Mouse (Mus musculus) MN1 (cell line): ENCODE data around the gene Zic2.

Experiments used
- DNase-seq: peaks from one replicate; pipeline ENCODE4 v3.0.0-alpha.2; 2016; ENCODE audit warnings: low spot score

Zic2 gene

DNA sequence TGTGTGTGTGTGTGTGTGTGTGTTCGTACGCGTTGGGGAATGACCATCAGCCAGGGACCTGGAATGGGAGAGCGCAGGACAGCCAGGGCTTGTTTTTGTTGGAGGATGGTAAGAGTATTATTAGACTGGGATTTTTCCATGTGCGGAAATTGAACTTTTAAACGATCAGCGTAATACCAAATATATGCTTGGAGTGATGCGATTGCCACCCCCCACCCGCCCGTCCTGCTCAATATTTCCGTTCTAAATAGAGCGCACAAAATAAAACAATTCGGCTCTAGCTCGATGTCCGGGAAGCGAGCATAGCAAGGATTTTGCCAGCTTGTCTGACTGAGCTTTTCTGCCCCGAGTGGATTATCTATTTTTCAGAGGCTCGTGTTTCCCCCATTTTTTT lies 1.6 kb downstream of the Zic2 start:
- DNase-seq = no peak

DNA sequence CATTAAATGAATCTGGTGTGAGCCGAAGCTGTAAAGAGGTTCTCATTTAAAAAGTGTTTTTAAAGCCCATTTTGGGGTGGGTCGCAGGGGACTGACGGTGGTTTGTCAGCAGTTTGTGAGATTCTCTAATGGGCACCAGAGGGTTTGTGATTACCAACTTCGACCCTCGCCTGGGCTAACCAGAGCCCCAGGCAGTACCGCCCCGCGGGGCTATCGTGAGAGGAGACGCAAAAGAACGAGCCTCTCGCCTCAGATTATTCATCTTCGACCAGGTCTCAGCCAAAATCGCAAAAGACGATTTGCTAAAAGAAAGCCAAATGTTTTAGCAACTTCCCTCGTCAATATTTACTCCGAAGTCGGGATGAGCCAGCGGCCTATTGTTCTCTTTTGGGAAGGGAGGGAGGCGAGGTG lies 2.0 kb downstream of the Zic2 start:
- DNase-seq = no peak

DNA sequence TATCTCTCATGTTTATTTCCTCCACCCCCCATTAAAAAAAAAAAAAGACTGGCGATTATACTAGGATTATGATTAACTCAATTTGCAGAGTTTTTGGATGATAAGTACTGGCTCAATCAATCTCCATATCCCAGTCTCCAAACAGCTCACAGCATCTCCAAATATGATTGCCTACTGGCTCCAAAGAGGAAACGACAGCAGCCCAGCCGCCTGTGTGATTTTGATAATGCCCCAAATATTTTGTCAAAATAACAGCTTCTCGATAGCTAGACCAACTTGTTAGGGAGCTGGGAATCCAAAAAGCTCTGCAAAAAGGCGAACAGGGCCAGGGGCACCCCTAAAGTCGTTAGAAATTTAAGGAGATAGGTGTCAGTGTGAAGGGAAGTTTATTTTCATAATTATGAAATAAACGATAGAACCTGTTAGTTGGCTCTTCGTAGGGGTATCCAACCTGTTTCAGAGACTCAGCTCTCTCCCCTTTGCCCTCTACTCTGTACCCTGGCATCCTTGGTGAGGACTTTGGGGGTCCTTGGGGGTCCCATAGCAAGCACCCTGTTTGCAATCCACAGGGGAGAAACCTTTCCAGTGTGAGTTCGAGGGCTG lies 2.8 kb downstream of the Zic2 start:
- no peak for DNase-seq

DNA sequence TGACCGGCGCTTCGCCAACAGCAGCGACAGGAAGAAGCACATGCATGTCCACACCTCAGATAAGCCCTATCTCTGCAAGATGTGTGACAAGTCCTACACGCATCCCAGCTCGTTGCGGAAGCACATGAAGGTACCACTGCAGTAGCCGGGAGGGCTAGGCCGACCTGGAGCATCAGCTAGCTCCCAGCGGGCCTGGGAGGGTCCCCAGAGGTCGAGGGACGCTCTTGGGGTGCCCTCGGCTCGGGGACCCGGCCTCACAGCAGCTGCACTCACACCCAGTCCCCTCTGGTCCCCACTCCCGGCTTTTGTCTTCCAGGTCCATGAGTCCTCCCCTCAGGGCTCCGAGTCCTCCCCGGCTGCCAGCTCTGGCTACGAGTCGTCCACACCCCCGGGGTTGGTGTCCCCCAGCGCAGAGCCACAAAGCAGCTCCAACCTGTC lies 3.4 kb downstream of the Zic2 start:
- no peak for DNase-seq

DNA sequence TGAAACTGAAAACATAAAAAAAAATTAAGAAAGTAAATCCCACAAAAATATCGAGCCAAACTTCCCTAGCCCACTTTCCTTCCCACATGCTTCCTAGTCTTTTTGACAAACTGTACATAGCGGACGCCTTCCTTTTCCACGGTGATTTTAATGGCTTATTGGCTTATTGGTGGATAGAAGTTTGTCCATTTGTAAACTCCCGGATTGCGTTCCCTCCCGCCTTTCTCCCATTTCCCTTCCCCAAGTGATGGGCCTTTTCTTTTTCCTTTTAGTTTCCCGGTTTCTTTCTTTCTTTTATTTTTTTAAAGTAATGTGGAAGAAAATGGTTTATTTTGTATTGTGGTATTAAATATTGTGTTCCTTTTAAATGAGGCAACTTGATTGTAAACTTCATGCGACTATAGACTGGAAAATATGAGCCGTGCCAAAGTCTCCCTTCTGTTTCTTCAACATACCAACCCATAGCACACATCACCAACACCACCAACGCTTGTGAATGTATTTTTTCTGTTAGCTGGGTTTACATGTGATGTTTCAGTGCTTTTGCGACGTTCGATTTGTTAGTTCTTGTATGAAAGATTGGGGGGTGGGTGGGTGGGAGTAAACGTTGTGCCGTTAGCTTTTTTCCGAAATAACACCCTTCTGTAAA lies 4.3 kb downstream of the Zic2 start:
- no peak for DNase-seq

DNA sequence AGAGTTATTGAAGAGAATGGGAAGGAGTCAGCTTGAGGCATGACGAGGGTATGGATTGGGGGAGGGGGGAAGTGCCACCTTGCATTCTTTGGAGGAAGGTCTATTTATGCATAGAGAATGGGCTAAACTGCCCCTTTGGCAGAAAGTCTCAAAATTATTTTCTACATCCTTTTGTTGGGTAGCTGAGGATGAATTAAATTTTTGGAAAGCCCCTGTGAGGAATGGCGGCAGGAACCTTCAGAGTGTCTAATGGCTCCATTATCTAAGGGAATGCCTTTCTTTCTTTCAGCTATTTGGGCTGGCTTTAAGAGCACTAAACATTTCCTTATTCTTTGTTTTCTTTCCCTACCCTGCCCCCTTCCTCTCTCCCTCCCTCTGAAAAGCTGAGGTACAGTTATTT lies 5.1 kb downstream of the Zic2 start:
- DNase-seq = no peak

DNA sequence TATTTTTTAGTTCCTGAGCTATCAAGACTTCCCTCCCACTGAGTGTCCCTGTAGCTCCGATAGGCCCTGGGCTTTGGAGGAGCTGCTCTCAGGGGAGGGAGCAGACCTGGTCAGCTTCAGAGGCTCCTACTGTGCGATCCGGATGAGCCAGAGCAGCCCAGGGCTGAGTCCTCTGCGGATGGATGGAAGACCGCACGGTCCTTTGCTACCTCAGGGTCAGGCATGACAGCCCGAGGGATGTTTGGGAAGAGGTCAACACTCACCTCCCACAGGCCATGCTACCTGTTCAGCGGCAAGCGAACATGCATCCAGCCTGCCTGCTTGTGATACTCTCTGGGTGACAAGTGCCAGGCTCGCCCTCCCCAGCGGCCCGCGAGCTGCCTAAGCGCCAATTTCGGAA lies 5.9 kb downstream of the Zic2 start:
- DNase-seq = no peak

DNA sequence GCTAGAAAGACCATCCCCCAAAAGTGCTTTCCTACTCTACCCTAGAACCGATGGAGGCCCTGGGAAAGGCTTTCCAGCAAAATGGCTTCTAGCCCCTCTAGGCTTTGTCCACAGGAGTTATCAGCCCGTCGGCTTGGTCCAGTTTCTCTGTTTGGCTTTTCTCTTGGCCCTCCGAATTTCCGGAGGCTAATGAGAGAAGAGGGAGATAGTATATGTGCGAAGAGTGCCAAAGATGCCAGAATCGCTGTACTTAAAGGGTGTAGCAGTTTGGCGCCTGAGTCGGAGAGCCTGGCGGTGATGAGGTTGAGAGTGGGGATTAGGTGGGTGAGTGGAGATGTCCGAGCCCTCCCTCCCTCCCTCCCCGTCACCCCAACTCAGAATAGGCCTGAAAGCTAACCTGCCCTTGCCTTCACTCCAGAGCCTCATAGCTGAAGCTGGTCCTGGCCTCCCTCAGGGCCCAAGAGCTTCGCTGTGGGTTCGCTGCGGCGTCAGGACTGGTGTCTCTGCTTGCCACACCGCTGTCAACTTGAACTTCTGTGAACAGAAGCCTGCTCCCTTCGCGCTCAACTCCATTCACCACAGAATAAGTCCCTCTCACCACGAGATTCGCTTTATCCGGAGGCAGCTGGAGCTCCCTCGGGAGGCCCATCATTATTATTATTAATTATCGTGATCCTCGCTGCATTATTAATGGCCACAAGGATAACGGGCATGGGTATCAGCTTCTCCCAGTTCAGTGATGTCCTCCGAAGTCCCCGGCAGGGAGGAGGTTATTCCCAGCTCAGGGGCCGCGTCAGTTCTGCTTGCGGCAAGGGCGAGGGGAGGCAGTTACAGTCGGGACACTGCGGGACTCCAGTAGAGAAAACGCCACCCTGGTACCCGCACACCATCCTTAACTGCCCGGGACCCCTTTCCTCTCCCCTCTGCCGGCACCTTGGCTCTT lies 7.1 kb downstream of the Zic2 start:
- no peak for DNase-seq

DNA sequence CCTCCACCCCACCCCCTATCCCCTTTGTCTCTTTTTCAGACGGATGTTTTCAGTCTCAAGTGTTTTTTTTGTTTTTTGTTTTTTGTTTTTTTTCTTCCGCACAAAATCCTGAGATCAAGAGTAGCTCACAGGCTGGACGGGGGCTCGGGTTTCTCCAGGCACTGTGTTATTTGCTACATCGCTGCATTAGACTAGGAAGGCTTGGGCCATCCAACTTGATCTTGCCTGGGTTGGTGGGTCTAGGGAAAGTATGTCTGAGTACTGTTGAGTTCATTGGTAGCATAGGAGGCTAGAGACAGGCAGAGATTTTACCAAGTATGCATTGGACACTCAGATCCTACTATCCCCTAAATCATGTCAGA lies 7.8 kb downstream of the Zic2 start:
- DNase-seq = no peak

DNA sequence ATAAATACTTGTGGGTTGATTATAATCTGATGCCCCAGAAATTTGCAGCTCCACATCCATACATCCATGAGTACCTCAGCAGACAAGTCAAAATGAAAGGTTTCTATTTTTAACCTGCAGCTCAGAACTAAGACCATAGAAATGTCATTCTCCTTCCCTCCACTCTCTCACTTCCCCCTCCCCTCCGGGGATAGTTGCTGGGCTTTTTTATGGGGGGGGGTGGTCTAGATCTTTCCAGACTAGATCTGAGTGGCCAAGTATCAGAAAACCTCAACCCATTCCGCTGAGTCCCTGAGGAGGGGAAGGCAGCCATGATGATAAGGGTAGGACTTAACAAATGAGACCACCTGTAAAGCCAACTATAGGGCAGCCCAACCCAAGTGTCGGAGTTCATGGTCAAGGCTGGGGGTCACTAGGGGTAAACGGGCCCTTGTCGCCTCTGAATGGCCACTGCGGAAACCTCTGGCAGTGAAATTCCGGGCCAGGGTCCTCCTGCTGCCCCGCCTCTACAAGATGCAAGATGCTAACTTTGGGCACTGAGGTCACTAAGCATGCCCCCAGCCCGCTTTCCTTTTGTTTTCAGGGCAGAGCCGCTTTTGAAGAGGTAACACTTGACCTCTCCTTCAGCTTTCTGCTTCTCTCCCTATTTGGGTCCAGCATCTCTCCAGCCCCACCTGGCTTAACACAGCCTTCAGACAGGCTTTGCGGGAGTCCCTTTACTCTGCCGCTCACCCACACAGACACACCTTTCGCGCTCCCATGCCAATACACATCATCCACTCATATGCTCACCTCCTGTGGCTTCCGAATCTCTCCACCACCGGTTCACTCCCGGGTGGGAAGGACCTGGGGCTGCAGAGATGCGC lies 8.6 kb downstream of the Zic2 start:
- no peak for DNase-seq

DNA sequence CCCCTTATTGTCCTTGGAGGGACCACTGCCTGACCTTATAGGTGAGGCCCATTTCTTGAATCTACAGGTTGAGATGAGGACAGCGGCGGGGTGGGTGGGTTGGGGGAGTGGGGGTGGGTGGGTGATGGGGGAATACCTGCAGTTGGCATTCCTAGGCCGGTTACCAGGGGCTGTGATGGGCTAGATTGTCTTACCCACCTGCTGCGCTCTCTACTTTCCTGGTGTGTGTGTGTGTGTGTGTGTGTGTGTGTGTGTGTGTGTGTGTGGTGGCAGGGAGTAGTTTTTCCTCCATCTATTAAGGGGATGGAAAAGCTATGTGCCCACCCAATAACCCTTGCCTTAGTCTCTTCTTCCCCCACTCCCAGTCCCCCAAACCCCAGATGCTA lies 9.2 kb downstream of the Zic2 start:
- DNase-seq = no peak

DNA sequence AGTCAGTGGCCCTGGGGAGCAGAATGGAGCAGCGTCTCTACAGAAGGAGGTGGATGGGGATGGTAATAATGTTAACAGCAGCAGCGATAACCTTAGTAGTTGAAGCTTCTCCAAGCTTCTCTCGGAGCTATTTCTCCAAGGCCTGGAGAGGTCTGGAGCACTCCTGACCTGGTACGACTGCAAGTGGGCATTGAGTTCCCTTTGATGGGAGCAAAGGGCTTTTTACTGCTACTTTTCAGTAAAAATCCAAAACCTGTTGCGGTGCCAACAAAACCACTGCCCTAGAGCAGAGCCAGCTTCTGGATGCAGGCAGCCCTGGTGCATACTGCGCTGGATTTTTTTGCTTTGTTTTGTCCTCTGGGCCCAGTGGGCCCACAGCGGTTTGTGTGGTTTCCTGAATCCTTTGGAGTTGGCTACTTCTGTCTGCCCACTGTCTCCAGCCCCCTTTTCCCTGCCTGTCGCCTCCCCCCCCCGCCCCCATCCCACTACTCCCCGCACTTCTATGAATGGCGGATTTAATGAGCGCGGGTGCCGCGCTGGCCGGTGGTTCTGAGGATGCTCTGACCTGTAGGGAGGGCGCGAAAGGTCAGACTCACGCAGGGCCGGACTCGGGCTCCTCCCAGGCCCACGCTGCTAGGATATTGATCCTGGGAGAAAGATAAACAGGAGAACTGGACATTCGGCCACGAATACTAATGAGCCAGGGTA lies 9.8 kb downstream of the Zic2 start:
- no peak for DNase-seq

DNA sequence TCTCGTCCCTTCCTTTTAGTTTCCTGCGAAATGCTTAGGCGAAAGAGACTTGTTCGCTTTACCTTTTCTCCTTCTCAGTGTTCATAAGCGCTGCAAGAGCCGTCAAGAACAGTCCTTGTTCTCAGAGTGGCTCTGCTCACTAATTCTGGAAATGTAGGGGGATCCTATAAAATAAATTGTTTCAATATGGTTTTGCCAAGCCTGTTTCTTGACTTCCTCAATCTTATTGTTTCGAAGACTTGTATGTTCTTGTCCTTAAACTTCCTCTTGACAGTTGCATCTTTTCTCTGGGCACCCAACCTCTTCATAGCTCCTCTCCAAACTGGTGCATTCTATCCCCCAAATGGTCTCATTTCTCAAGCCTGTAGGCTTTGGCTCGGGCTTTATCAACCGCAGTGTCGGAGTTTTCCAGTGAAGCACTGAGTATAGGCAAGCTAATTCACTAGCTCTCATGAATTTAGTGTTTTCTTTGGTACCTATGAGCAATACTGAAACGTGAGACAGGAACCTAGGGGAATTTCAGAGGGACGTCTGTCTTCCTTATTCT lies 10.5 kb downstream of the Zic2 start:
- DNase-seq = no peak

DNA sequence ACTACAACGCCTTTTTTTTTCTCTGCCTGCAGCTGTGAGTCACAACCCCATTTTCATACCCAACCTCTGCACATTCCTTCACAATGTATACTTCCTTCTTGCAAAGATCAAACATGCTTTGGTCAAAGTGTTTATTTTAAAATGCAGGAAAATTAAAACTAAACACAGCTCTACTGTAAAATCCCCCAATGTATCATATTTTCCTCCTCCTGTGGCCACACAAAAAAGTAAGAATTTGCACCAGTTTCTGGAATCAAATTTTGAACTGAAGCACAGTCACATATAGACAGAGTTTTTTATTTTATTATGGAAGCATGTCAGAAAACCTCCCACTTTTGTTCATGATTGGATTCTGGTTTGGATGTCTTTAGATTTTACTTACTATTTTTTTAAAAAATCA lies 11.4 kb downstream of the Zic2 start:
- no peak for DNase-seq

DNA sequence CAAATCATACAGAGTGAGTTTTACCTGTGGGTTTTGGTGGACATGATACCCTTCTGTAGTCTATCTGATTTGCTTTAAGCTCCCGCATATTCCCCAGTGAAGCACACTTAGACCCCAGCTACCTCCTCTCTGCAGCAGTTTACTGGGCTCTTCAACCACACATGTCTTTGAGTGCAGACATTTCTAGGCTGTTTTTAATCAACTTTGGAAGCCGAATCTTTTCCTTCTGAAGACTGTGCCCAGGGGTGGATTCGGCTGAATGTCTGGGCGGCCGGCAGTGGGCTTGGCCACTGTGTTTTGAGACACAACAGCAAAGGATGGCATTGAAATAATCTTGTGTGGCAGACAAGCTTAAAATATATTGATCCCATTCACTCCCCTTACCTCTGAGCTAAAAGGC lies 12.1 kb downstream of the Zic2 start:
- DNase-seq = no peak

DNA sequence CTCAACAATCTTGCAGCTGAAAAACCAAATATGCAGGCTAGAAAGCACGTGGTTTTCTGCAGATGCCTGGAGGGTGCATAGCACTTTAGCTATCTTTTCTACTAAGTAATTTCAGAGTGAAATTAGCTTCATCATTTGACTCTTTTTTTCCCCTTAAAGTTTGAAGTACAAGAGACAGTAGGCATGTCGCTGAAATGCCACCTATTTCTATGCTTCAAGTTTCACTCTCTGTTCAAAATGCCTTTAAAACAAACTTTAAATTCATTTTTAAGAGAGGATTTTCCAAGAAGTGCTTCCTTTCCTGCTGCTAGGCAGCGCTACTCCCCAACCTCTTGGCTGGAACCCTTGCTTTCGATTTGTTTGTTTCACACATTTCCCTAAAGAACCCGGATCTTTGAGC lies 13.8 kb downstream of the Zic2 start:
- no peak for DNase-seq

DNA sequence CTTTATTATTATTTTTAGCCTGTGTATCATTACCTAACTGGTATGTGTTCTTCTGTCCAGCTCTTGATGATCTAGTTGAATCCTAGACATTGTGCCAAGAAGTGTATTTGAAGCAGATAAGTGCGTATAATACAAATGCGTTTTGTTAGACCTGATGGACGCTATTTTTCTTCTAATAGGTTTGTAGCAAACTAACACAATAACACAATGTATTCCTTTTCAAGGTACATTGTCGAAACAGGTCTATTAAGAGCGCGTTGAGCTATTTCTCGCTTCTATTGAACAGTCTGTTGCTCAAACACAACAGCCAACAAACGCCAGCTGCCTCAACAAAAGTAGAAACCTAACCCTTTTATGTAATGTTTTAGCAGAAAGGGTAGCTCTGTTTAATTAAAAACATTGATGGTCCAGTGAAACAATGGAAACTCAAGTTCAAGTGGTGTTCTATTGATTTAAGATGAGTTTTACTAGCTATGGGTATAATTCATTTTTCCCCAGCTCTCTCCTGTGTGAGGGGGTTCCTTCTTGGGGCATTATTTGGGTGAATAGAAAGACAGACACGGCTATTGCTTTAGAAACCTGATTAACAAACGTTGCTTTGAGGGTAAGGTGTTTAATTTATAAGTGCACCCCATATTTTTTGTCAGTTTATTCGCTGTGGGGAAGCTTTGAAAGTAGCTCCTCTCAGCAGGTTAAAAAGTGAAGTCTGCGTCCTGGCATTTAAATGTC lies 14.6 kb downstream of the Zic2 start:
- DNase-seq = no peak

DNA sequence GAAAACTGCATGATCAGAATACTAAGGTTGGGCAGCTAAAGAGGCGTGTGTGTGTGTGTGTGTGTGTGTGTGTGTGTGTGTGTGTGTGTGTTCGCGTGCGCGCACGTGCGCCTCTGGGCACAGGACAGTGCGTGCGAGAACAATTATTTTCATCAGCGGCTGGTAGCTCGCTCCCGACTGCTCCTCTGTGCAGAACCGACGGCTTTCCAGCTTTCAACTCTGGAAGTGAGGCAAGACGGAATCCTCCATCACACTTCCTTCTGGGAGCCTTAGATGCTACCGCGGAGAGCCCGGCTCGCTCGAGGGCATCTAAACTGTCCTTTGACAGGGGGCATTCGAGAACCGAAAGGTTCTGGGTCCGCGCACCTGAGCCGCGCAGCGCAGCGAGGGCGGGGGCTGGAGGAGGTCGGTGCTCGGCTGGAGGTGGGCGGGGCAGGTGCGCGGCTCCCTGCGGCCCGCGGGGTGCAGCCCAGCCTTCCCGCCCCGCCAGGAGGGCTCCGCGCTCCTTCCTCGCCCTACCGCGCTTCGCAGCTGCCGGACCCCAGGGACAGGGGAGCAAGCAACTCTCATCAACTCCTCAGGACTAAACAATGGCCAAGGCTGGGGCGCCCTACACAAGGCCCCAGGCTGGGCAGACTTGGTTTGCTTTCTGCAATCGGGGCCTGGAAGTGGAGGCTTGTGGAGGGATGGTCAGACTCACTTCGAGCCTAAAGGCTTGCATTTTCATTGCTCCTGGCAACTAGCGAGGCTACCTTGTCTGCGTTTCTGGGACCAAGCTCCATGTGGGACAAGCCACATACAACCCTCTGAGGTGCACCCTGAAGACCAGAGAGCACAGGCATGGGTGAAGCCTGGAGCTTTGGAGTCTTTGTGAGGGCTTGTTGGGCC lies 15.4 kb downstream of the Zic2 start, which contains the start of gene Gm10837:
Gm10837 (plus strand) TSS at position 146 of the 888 bp plus-strand sequence.
- DNase-seq = no peak

DNA sequence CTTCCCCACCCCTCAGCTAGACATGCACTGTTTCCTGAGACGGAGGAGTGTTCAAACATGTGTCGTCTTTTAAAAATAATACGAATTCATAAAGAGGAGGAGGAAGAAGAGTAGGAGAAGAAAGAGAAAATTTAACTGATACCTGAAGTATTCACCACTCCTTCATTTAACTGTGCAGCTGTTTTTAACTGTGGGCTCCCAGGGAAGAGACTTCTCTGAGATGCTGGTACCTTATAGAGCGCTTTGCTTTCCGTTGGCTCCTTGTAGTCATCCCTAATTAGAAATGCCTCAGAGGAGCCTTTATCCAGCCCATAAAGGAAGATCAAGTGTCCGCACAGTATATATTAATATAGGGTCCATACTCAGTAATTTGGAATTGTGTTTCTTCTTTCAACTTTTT lies 16.3 kb downstream of the Zic2 start:
- no peak for DNase-seq

DNA sequence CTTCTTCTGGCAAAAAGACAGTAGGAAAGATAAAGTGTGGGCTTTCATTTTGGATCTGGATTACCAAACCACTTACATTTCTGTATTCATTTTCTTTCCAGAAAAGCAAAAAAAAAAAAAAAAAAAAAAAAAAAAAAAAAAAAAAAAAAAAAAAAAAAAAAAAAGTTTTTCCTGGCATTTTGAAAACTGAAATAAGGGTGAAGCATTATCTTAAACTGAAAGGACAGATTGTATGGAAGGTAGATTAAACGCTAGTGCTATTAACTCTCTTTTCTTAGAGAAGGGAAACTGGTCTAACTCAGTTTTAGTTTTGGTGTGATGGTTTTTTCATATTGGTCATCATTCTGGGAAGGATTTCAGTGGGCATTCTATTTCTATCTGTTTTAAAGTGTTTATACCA lies 16.8 kb downstream of the Zic2 start:
- no peak for DNase-seq
